Mouse (Mus musculus) brain, embryonic 14.5 days (tissue): Measurements from ENCODE around the gene Ttc38.

Experiments used
- CTCF ChIP-seq: fragments of 200-500 bp; IDR thresholded peaks from 2 replicates; pipeline ENCODE4 v1.5.1; 2012; ENCODE audit warnings: inconsistent platforms, mild to moderate bottlenecking, moderate library complexity, borderline replicate concordance; ENCODE audit not compliant: insufficient read depth, insufficient read length; ENCODE audit errors: extremely low read depth
- POLR2A ChIP-seq: fragments of 200-500 bp; IDR thresholded peaks from 2 replicates; pipeline ENCODE4 v1.6.1; 2012; ENCODE audit warnings: mild to moderate bottlenecking, inconsistent platforms, borderline replicate concordance; ENCODE audit not compliant: poor library complexity, insufficient read depth, insufficient read length, severe bottlenecking; ENCODE audit errors: extremely low read depth

GRCm38 (mm10) chr15:85892498-85893118, 60.5 kb downstream of the Ttc38 start:
- TF ChIP-seq CTCF (no peak), POLR2A (no peak)
